Mouse (Mus musculus) kidney, adult 2 months (tissue): ENCODE results near the gene Ptx4. TPM values are rescaled to one million over a fixed set of nuclear protein-coding genes. Genes with fewer than 3 reads are reported as not detected.
"Not testable (repeated sequence)": the region's sequence is repeated elsewhere in the genome, so short reads cannot be mapped to it uniquely, and the experiment has no call there.

Experiments
- DNase-seq: peaks from one replicate; pipeline ENCODE4 v3.0.0; 2021
- H3K27ac ChIP-seq: fragments of 200-500 bp; 2 replicates; pipeline ENCODE4 v1.5.1; 2012; ENCODE audit warnings: low read depth, low read length, control low read depth, inconsistent platforms; ENCODE audit not compliant: insufficient read depth
- H3K27me3 ChIP-seq: fragments of 200-500 bp; replicated peaks from 2 replicates; pipeline ENCODE4 v1.6.1; 2012; ENCODE audit warnings: mild to moderate bottlenecking, moderate library complexity, low read length, inconsistent platforms; ENCODE audit not compliant: control insufficient read depth, insufficient read depth
- H3K36me3 ChIP-seq: fragments of 200-500 bp; 2 replicates; pipeline ENCODE4 v1.6.1; 2012; ENCODE audit warnings: mild to moderate bottlenecking, moderate library complexity, low read length, inconsistent platforms; ENCODE audit not compliant: control insufficient read depth, insufficient read depth
- H3K4me1 ChIP-seq: fragments of 200-500 bp; 2 replicates; pipeline ENCODE4 v1.6.1; 2011; ENCODE audit warnings: low read length; ENCODE audit not compliant: control insufficient read depth, insufficient read depth
- H3K4me3 ChIP-seq: fragments of 200-500 bp; 2 replicates; pipeline ENCODE4 v1.5.1; 2011; ENCODE audit warnings: mild to moderate bottlenecking, low read depth, low read length, control low read depth; ENCODE audit not compliant: insufficient read depth
- CTCF ChIP-seq: fragments of 200-500 bp; conservative IDR thresholded peaks from 2 replicates; pipeline ENCODE4 v1.5.1; 2011; ENCODE audit warnings: low read depth, mild to moderate bottlenecking, control low read depth, low read length, moderate library complexity, mixed read lengths; ENCODE audit not compliant: insufficient read depth, insufficient read length
- POLR2A ChIP-seq: fragments of 200-500 bp; IDR thresholded peaks from one replicate; pipeline ENCODE4 v1.6.1; 2011; ENCODE audit warnings: low read depth, low read length, control low read depth
- WGBS: fragments of 180-500 bp; shearing (Covaris S2); methylation state at CpG from one replicate; pipeline ENCODE4 v1.1.7; 2018; 5-methylcytosine and 5-hydroxymethylcytosine counted together
- polyA plus RNA-seq: library from polyadenylated mRNA; depleted of rRNA; stranded (reverse); fragments of >200 nt; gene quantifications from 2 replicates; pipeline ENCODE4 v1.2.3, GENCODE M21; 2012

The Ptx4 gene
- polyA plus RNA-seq, 1 experiment, result not detected

DNA sequence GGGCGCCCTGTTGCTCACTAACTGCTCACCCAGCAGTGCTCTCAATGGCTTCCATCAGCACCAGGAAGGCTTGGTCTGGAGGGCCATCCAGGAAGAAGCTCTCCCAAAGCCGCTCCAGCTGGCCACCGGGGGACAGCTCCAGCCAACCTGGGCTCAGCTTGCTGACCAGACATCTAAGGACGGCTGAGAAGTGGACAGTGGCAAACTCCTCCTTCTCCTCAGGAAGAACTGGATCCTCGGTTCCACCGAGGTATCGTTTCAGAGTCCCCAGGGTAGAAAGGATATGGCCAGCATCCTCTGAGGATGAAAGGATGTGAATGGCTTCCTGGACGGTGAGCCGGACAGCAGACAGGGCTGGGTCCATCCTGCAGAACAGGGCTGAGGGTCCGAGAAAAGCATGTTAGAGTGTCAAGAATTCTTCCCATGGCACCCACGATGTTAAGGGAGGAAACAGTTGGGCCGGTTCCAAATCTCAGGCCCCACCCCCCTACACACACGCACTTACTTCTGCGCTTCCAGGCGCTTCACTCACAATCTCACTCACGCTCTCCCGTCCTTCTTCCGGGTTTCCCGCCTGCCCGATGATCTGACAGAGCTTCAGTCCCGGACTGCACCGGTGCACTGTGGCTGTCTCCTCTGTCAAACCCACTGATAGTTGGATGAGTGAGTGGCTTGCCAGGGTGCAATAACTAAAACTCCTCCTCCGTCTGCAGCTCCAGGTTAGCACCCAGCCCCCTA is 5.5 kb upstream of the Ptx4 start:
- no peak for TF ChIP-seq CTCF
- no peak for TF ChIP-seq POLR2A
- Histone ChIP-seq H3K4me1 (no peaks in the 10 kb centered on the region; the same call in 1 of the 2 replicates), H3K27ac (peak overlapping the region; percentile 91), H3K27me3 (no peaks in the 10 kb centered on the region), H3K36me3 (no peaks in the 10 kb centered on the region), H3K4me3 (peak overlapping the region; percentile 54)
- no peak for DNase-seq
- 6% methylated on average over 23 of the region's 23 CpGs for WGBS

DNA sequence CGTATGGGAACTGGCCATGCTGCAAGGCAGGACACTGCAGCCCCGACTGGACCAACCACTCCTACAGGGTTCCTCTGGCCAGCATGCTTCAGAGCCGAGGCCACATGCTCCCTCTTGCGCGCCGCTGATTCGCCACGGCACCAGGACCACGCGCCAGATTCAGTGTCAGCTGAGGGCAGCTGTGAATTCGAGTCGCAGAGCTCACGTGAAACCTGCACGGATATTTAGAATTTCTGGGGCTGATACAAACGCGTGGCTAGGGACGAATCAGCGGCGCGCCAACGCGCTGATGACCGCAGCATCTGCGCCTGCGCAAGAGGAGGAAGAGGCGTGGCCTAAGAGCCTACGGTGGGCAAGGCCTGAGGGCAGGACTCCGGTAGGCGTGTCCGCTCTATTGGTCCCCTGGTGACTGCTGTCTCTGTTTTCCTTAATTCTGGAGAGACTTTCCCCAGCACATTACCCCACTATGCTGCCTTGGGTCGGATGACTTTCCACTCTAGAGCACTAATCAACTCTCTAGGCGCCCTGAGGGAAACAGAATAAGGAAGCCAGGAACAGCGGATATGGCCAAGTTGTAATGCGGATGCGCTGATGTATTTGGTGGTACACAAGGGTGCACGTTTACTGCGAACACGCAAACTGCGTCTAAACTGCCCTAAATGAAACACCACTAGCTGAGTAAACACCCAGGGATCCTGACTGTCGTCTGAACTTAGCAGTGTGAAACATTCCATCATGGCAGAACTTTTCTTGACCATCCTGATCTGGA is 4.7 kb upstream of the Ptx4 start, which contains the start of gene Telo2:
Gene Telo2, minus strand, starts transcription at position 304 of the 769 bp plus-strand sequence.
- peak within 1 kb of the TSS; percentile 91 for H3K27ac ChIP-seq
- DNase-seq, result peak; percentile 95
- no peak for TF ChIP-seq POLR2A
- TF ChIP-seq CTCF, result no peak
- no peaks in the 10 kb centered on the region for H3K36me3 ChIP-seq
- WGBS, result 4% methylated on average over 40 of the region's 40 CpGs
- H3K4me3 ChIP-seq, result peak within 1 kb of the TSS; percentile 54
- H3K27me3 ChIP-seq, result no peaks in the 10 kb centered on the region
- no peaks in the 10 kb centered on the region; the same call in 1 of the 2 replicates for H3K4me1 ChIP-seq

DNA sequence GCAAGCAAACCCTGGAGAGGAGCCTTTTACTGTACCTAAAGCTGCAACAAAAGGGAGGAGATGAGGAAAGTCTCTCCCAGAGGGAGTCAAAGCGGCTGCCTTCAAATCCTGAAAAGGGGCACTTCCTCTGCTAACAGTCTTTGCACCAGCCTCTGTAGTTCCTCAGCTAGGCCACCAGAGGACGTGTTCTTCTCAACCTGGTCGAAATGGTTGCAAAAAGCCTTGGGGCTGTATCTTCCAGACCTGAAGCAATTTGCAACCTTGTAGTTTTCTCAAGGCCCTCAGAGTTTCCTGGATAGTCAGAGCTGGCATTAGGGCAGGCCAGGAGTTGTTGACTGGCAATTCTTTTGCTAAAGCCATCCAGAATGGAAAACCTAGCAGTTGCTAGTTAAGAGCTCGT is 3.3 kb upstream of the Ptx4 start:
- TF ChIP-seq POLR2A (no peak), CTCF (peak; percentile 47)
- Histone ChIP-seq H3K4me1 (no peaks in the 10 kb centered on the region; the same call in 1 of the 2 replicates), H3K4me3 (no peak overlapping the region), H3K36me3 (no peaks in the 10 kb centered on the region), H3K27me3 (no peaks in the 10 kb centered on the region), H3K27ac (no peak overlapping the region)
- no peak for DNase-seq
- WGBS, result 45% methylated on average over 4 of the region's 4 CpGs

DNA sequence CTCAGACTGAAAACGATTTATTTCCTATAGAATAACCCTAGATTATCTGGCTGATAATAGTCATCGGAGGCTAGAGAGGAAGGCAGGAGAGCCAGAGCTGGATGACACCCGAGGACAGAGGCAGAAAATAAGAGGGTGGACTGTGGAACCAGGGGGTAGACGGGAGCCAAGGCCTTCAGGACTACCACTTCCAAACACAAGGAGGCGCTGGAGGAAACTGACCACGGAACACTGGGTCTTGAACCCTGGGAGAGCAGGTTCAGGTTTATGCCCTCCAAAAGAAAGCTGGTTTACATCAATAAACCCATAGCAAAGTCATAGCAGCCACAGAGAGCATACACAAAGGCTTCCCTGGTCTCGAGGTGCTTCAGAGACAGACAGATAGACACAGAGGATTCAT is 3.4 kb downstream of the Ptx4 start:
- WGBS, result 34% methylated on average over 7 of the region's 7 CpGs
- Histone ChIP-seq H3K36me3 (no peaks in the 10 kb centered on the region), H3K27ac (no peak overlapping the region), H3K4me1 (no peaks in the 10 kb centered on the region), H3K4me3 (no peak overlapping the region), H3K27me3 (no peaks in the 10 kb centered on the region)
- no peak for TF ChIP-seq POLR2A
- TF ChIP-seq CTCF, result peak; percentile 49
- DNase-seq, result peak; percentile 25

DNA sequence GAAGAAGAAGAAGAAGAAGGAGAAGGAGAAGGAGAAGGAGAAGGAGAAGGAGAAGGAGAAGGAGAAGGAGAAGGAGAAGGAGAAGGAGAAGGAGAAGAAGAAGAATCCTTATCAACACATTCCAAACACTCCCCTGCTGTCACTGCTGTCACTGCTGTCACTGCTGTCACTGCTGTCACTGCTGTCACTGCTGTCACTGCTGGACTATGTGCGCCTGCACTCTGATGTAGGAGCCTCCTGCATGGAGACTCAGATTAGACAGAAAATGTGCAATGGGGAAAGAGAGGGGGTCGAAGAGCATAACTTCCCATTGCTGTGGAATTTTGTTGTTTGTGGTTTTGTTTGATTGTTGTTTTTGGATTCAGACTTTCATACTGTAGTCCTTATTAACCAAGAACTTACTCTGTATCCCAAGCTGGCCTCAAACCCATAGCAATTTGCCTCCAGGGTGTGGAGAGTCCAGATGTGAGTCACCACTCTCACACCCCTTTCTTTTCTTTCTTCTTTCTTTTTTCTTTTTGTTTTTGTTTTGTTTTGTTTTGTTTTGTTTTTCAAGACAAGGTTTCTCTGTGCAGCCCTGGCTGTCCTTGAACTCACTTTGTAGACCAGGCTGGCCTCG is 5.0 kb downstream of the Ptx4 start:
- H3K4me1 ChIP-seq, H3K27ac ChIP-seq, DNase-seq, H3K27me3 ChIP-seq, H3K4me3 ChIP-seq, H3K36me3 ChIP-seq: not testable (repeated sequence)
- WGBS, result 76% methylated on average over 3 of the region's 3 CpGs

DNA sequence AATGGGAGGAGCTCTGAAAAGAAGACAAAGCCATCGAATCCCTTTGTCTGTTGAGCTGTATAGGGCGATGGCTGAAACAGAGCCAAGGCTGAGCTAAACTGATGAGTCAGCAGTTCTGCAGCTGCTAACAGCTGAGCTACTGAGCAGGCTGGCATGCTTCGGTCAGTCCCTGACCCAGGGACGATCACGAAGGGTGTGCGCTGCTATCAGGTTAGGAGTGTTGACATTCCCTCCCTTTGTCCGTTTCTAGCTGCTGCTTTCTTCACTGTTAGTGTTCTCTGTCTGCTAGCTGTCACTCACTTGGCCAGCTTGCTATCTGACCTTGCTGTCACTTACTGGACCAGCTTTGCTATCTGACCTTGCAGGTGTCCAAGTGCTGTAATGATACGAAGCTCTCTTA is 6.5 kb downstream of the Ptx4 start:
- Histone ChIP-seq H3K27me3 (no peaks in the 10 kb centered on the region), H3K4me3 (no peak overlapping the region), H3K27ac (no peak overlapping the region), H3K4me1 (no peaks in the 10 kb centered on the region), H3K36me3 (no peaks in the 10 kb centered on the region)
- 33% methylated on average over 8 of the region's 8 CpGs for WGBS
- TF ChIP-seq POLR2A (no peak), CTCF (no peak)
- DNase-seq, result no peak

DNA sequence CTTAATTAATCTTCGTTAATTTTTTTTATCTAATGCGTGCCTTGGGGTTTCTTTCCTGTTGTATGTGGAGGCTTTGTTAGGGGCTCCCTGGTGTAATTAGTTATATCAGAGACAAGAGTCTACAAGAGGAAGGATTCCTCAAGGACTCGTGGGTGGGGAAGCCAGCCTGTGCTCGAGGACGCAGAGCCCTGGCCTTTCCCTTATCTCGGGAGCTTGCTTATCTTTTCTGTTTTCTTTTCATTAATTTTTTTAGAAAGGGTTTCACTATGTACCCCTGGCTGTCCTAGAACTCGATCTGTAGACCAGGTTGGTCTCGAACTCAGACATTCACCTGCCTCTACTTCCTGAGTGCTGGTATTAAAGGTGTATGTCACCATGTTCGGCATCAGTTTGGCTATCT is 7.1 kb downstream of the Ptx4 start:
- no peak for TF ChIP-seq POLR2A
- no peak for TF ChIP-seq CTCF

More for the DNA sequence above, 7.1 kb downstream of the Ptx4 start:
- Histone ChIP-seq H3K27me3 (no peaks in the 10 kb centered on the region), H3K27ac (no peak overlapping the region), H3K4me3 (no peak overlapping the region), H3K36me3 (no peaks in the 10 kb centered on the region), H3K4me1 (no peaks in the 10 kb centered on the region)
- DNase-seq, result no peak
- WGBS, result 68% methylated on average over 9 of the region's 9 CpGs
